Mouse (Mus musculus): ENCODE data around the gene Gm29666. TPM values are rescaled to one million over a fixed set of nuclear protein-coding genes. Genes with fewer than 3 reads are reported as not detected.

The Gm29666 gene
- polyA plus RNA-seq, 1 experiment, result 0.09 TPM

- Histone ChIP-seq H3K27me3 (ENCODE audit: control insufficient read depth, insufficient read depth, low read length) (no peaks in the 10 kb centered on the region), H3K27ac (ENCODE audit: insufficient read depth, low read depth, low read length) (no peak overlapping the region), H3K4me3 (ENCODE audit: low read depth, low read length) (no peak overlapping the region), H3K36me3 (ENCODE audit: control insufficient read depth, insufficient read depth, low read length) (no peaks in the 10 kb centered on the region), H3K4me1 (ENCODE audit: control insufficient read depth, insufficient read depth, insufficient read length, low read length) (no peaks in the 10 kb centered on the region)
- WGBS, result 34% methylated on average over 12 of the region's 12 CpGs
- TF ChIP-seq POLR2A (IDR thresholded peaks at IDR 0.05; ENCODE audit: low read depth, low read length), result no peak
- no peak for TF ChIP-seq CTCF (IDR thresholded peaks at IDR 0.05; ENCODE audit: extremely low read depth, insufficient read length, insufficient replicate concordance, low read depth, low read length)
These were observed 31.8 kb downstream of the Gm29666 start for GRCm38 (mm10) chr15:84888066-84888465.

GRCm38 (mm10) chr15:84877029-84877815 is 42.6 kb downstream of the Gm29666 start:
- Histone ChIP-seq H3K27ac (ENCODE audit: insufficient read depth, low read depth, low read length) (no peak overlapping the region), H3K4me3 (ENCODE audit: low read depth, low read length) (no peak overlapping the region), H3K4me1 (ENCODE audit: control insufficient read depth, insufficient read depth, insufficient read length, low read length) (no peaks in the 10 kb centered on the region), H3K36me3 (ENCODE audit: control insufficient read depth, insufficient read depth, low read length) (no peaks in the 10 kb centered on the region), H3K27me3 (ENCODE audit: control insufficient read depth, insufficient read depth, low read length) (no peaks in the 10 kb centered on the region)
- WGBS, result 85% methylated on average over 12 of the region's 12 CpGs
- TF ChIP-seq CTCF (IDR thresholded peaks at IDR 0.05; ENCODE audit: extremely low read depth, insufficient read length, insufficient replicate concordance, low read depth, low read length) (no peak), POLR2A (IDR thresholded peaks at IDR 0.05; ENCODE audit: low read depth, low read length) (no peak)

GRCm38 (mm10) chr15:84873867-84874266 is 46.0 kb downstream of the Gm29666 start:
- Histone ChIP-seq H3K27me3 (ENCODE audit: control insufficient read depth, insufficient read depth, low read length) (no peaks in the 10 kb centered on the region), H3K36me3 (ENCODE audit: control insufficient read depth, insufficient read depth, low read length) (no peaks in the 10 kb centered on the region), H3K27ac (ENCODE audit: insufficient read depth, low read depth, low read length) (no peak overlapping the region), H3K4me1 (ENCODE audit: control insufficient read depth, insufficient read depth, insufficient read length, low read length) (no peaks in the 10 kb centered on the region), H3K4me3 (ENCODE audit: low read depth, low read length) (no peak overlapping the region)
- TF ChIP-seq CTCF (IDR thresholded peaks at IDR 0.05; ENCODE audit: extremely low read depth, insufficient read length, insufficient replicate concordance, low read depth, low read length) (no peak), POLR2A (IDR thresholded peaks at IDR 0.05; ENCODE audit: low read depth, low read length) (no peak)
- WGBS, result 76% methylated on average over 4 of the region's 4 CpGs

GRCm38 (mm10) chr15:84873079-84873478 is 46.8 kb downstream of the Gm29666 start:
- no peak overlapping the region for H3K4me3 ChIP-seq (ENCODE audit: low read depth, low read length)
- no peaks in the 10 kb centered on the region for H3K27me3 ChIP-seq (ENCODE audit: control insufficient read depth, insufficient read depth, low read length)
- H3K36me3 ChIP-seq (ENCODE audit: control insufficient read depth, insufficient read depth, low read length), result no peaks in the 10 kb centered on the region
- no peak for TF ChIP-seq CTCF (IDR thresholded peaks at IDR 0.05; ENCODE audit: extremely low read depth, insufficient read length, insufficient replicate concordance, low read depth, low read length)
- TF ChIP-seq POLR2A (IDR thresholded peaks at IDR 0.05; ENCODE audit: low read depth, low read length), result no peak
- WGBS, result 89% methylated on average over 11 of the region's 11 CpGs
- no peaks in the 10 kb centered on the region for H3K4me1 ChIP-seq (ENCODE audit: control insufficient read depth, insufficient read depth, insufficient read length, low read length)
- H3K27ac ChIP-seq (ENCODE audit: insufficient read depth, low read depth, low read length), result no peak overlapping the region

- no peaks in the 10 kb centered on the region for H3K27me3 ChIP-seq (ENCODE audit: control insufficient read depth, insufficient read depth, low read length)
- no peaks in the 10 kb centered on the region for H3K36me3 ChIP-seq (ENCODE audit: control insufficient read depth, insufficient read depth, low read length)
- no peak overlapping the region for H3K27ac ChIP-seq (ENCODE audit: insufficient read depth, low read depth, low read length)
- no peak for TF ChIP-seq POLR2A (IDR thresholded peaks at IDR 0.05; ENCODE audit: low read depth, low read length)
- no peak for TF ChIP-seq CTCF (IDR thresholded peaks at IDR 0.05; ENCODE audit: extremely low read depth, insufficient read length, insufficient replicate concordance, low read depth, low read length)
- WGBS, result 79% methylated on average over 3 of the region's 3 CpGs
- H3K4me1 ChIP-seq (ENCODE audit: control insufficient read depth, insufficient read depth, insufficient read length, low read length), result no peaks in the 10 kb centered on the region
- H3K4me3 ChIP-seq (ENCODE audit: low read depth, low read length), result no peak overlapping the region
These were observed 48.0 kb downstream of the Gm29666 start for GRCm38 (mm10) chr15:84871802-84872201.

GRCm38 (mm10) chr15:84861911-84862310 is 57.9 kb downstream of the Gm29666 start:
- WGBS, result 89% methylated on average over 8 of the region's 8 CpGs

More at GRCm38 (mm10) chr15:84861911-84862310, 57.9 kb downstream of the Gm29666 start:
- TF ChIP-seq CTCF (IDR thresholded peaks at IDR 0.05; ENCODE audit: extremely low read depth, insufficient read length, insufficient replicate concordance, low read depth, low read length) (no peak), POLR2A (IDR thresholded peaks at IDR 0.05; ENCODE audit: low read depth, low read length) (no peak)
- Histone ChIP-seq H3K4me3 (ENCODE audit: low read depth, low read length) (no peak overlapping the region), H3K36me3 (ENCODE audit: control insufficient read depth, insufficient read depth, low read length) (no peaks in the 10 kb centered on the region), H3K4me1 (ENCODE audit: control insufficient read depth, insufficient read depth, insufficient read length, low read length) (peaks cover 5% of the 10 kb centered on the region; the same call in 1 of the 2 replicates), H3K27ac (ENCODE audit: insufficient read depth, low read depth, low read length) (no peak overlapping the region), H3K27me3 (ENCODE audit: control insufficient read depth, insufficient read depth, low read length) (no peaks in the 10 kb centered on the region)

Other genes starting within 250 kb of the Gm29666 start
- gene Arhgap8, start 200.0 kb downstream of the Gm29666 start, polyA plus RNA-seq (2012; rRNA removed), result 4.2 and 6.3 TPM in 2 replicates
- 2.1 and 5.1 TPM in 2 replicates for gene Phf21b, start 64.0 kb downstream of the Gm29666 start, polyA plus RNA-seq (2012; rRNA removed)
- 3.7 and 7.3 TPM in 2 replicates for gene Nup50, start 3.4 kb upstream of the Gm29666 start, polyA plus RNA-seq (2012; rRNA removed)
- gene 5031439G07Rik, start 68.5 kb upstream of the Gm29666 start, polyA plus RNA-seq (2012; rRNA removed), result 7.9 and 14.3 TPM in 2 replicates
- gene Upk3a, start 97.1 kb upstream of the Gm29666 start, polyA plus RNA-seq (2012; rRNA removed), result 3.9 and 6.3 TPM in 2 replicates
- 2.0 and 21.4 TPM in 2 replicates for gene Fam118a, start 108.9 kb upstream of the Gm29666 start, polyA plus RNA-seq (2012; rRNA removed)
- not detected in 2 replicates for gene Smc1b, start 211.9 kb upstream of the Gm29666 start, polyA plus RNA-seq (2012; rRNA removed)
- not detected in 2 replicates for gene Ribc2, start 212.0 kb upstream of the Gm29666 start, polyA plus RNA-seq (2012; rRNA removed)